Mouse (Mus musculus) natural killer cell, adult 2 months (primary cell): ENCODE measurements around the gene Cenpi.
A peak's percentile ranks its signal among the peaks of the same experiment; 100 is the strongest.
"Not testable (repeated sequence)": the region's sequence is repeated elsewhere in the genome, so short reads cannot be mapped to it uniquely, and the experiment has no call there.

Experiments
- DNase-seq, 2 experiments: peaks; one replicate each; pipeline ENCODE4 v3.0.0; 2022; ENCODE audit warnings: low spot score in 2 of 2

Gene Cenpi

GRCm38 (mm10) chrX:134307534-134308274 lies at the start of gene Cenpi:
Cenpi (plus strand) TSS chrX:134308084.
- peak; percentile 84 to 87 for DNase-seq

- no peak for DNase-seq
These were observed 46.7 kb upstream of the Cenpi start for GRCm38 (mm10) chrX:134261191-134261590.

DNA sequence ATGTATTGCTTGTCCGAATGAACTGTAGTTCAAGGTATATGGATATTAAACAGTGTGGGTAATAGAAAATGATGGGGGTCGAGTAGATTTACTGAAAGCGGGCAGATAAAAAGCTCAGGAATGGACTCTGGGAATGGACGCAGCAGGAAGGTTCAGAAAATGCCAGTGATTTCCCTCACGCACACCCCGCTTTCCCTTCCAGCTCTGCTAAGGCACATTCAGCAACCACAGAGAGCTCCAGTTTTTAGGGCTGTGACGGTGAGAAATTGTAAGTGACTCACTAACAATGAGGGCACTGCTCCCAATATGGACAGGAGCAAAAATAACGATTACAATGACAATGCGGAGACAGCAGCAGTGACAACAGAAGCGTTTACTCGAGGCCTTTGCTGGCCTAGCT lies 45.8 kb upstream of the Cenpi start:
- no peak for DNase-seq

DNA sequence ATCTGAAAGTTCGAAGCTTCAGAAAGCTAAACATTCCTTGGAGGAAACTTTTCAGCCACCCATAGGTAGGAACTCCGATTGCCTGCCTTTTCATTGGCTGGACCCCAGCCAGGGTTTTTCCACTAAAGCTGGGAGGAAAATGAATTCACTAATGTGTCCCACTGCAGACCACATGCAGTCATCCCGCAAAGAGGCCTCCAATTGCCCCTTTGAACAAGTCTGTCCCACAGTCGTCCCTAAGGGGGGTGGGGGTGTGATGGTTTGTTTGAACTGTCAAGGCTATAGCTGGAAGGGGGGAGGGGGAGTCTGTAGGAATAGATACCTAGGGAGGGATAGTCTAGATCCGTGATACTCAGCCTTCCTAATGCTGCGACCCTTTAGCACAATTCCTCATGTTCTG lies 32.2 kb upstream of the Cenpi start:
- DNase-seq, result no peak

- peak; percentile 56 to 57 for DNase-seq
These were observed 31.4 kb upstream of the Cenpi start, which contains the start of gene Trmt2b for GRCm38 (mm10) chrX:134276275-134277160. Trmt2b (minus strand) TSS chrX:134276984.

- no peak for DNase-seq
These were observed 27.4 kb upstream of the Cenpi start for GRCm38 (mm10) chrX:134280531-134280930.

DNA sequence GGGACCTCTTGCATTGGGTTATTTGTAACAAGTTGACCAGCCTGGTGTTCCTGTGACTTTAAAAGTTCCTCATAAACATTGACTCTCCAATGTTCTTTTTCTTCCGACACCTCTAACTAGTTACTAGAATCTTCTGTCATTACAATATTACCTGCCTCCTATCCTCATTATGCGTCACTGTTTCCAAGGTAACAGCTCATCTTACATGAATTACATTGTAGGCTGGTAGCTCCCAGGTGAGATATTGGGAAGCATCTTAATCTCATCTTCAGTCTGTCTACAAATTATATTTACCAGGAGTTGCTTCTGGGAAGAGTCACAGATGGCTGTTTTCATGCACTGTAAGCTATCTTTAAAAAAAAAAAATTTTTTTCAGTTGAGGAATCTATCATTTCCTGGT lies 22.8 kb upstream of the Cenpi start:
- no peak for DNase-seq

- no peak for DNase-seq
These were observed 22.1 kb upstream of the Cenpi start for GRCm38 (mm10) chrX:134285791-134286190.

- no peak for DNase-seq
These were observed 20.6 kb upstream of the Cenpi start for GRCm38 (mm10) chrX:134287305-134287704.

DNA sequence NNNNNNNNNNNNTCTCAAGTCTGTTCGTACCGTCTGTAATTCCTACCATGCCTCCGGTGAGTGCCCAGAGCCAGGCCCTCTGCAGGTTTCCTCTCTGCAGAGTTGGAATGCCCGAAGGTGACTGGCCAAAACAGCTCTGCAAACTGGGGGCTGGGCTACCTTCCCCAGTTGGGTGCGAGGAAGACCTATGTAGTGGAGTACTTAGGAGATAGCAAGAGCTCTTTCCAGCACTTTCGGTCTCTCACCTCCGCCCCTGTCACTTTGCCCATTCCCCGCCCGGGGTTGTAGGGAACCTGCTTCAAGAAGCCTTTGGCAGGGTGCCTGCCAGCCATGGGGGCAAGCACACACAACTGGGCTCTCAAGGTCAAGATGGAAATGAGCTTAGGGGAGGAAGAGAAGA lies 11.6 kb upstream of the Cenpi start:
- DNase-seq, result no peak

- no peak for DNase-seq
These were observed 11.1 kb upstream of the Cenpi start for GRCm38 (mm10) chrX:134296737-134297136.

DNA sequence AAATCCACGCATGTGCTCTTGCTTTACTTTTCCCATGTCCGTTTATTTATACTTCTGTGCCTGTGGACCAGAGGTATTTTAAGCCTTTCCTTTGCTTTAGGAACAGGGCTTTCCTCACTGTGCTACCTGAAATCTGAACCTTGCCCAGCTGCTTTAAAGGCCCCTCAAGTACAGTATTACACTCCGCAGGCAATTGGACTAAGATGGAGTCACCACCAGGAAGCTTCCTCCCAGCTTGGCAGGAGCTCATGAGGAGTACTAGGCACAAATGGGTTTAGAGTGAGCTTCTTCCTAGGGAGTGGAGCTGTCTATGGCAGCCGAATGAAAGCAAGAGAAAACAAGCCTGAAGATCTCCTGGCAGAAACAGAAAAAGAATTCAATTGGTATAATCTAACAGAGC lies 10.7 kb upstream of the Cenpi start:
- no peak for DNase-seq

- no peak for DNase-seq
These were observed 7.7 kb upstream of the Cenpi start for GRCm38 (mm10) chrX:134300219-134300618.

GRCm38 (mm10) chrX:134303287-134303686 lies 4.6 kb upstream of the Cenpi start:
- DNase-seq, result no peak

- DNase-seq, result no peak
These were observed 371 bp downstream of the Cenpi start for GRCm38 (mm10) chrX:134308275-134308634.

DNA sequence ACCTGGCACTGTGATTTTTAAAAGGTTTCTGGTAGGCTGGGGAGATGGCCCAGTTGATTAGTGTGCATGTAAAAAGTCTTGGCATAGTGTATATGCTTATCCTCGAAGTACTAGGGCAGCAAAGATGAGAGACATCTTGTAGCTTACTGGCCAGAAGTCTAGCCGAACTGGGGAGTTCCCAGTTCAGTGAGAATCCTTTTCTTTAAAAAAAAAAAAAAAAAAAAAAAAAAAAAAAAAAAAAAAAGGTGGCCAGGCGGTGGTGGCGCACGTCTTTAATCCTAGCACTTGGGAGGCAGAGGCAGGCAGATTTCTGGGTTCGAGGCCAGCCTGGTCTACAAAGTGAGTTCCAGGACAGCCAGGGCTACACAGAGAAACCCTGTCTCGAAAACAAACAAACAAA lies 3.3 kb downstream of the Cenpi start:
- not testable (repeated sequence) for DNase-seq

GRCm38 (mm10) chrX:134319153-134319932 lies 11.5 kb downstream of the Cenpi start:
- DNase-seq, result peak; percentile 6 to 32

GRCm38 (mm10) chrX:134333280-134333679 lies 25.4 kb downstream of the Cenpi start:
- DNase-seq, result peak; percentile 9 to 24

- no peak for DNase-seq
These were observed 34.9 kb downstream of the Cenpi start for GRCm38 (mm10) chrX:134342735-134343134.

DNA sequence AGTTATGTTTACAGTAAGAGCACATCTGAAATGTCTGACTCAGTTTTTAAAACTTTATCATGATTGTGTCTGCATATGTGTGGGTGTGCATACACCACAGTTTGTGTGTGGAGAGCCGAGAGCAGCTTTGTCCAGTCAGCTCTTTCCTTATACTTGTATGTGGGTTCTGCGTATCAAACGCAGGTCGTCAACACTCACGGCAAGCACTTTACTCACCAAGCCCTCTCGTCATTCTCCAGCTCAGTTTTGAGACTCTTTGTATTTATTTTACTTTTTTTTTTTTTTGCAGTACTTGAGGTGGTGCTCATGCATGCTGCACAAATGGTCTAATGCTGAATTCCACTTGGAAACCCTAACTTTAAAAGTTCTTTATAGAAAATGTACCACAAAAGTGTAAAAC lies 42.3 kb downstream of the Cenpi start:
- DNase-seq, result no peak

DNA sequence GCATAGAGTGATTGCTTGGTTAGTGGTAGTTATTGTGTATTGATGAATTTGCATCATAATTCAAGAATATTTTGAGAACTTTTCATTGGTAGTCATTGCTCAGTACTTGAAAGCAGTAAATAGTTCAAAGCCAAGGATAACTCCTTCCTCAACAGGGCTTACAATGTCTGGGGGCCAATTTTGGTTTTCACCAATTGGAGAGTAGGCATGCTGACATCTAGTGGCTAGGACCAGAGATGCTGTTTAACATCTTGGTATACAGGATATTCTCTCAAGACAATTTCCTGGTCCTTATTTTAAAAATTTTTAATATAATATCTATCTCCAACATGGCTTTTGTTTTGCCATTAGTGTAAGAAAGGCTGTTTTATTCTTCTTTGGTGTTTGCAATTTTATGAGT lies 46.0 kb downstream of the Cenpi start:
- no peak for DNase-seq

DNA sequence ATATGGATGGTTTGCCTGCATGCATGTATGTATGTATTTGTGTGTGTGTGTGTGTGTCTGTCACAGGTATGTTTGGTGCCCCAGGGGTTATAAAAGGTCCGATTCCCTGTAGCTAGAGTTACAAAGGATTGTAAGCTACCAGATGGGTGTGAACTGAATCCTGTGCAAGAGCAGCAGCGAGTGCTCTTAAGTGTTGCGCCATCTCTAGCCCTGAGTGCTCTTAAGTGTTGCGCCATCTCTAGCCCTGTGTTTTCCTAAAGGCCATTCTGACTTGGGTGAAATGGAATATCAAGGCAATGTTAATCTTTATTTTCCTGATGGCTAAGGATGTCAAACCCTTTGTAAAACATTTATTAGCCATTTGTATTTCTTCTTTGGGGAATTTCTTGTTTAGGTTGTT lies 51.5 kb downstream of the Cenpi start:
- no peak for DNase-seq
